Comparison of ENCODE assay signal across 11 mouse cellular contexts in genomic region chr13:48018606-48019005, GRCm38 (mm10).
DNase-seq lines count a peak whose midpoint lies in the region.
"Had no signal": no experiment of that assay in that cellular context is flagged by ENCODE, and none has a peak within 500 bp of the region (broad histone marks: within the 10 kb centered on the region; RNA-seq: fewer than 3 reads in every experiment).

No protein-coding gene starts in this region.

- DNase-seq in cerebellum, postnatal 14 days, result peak; percentile 20 to 43
- DNase-seq in cerebellum, adult 9-11 months, result no peak
- DNase-seq in kidney, adult 9 months, result peak; percentile 11
- no peak for DNase-seq in kidney, adult 8-10 months
- peak; percentile 41 for DNase-seq in testis, postnatal 10 days (ENCODE audit: low spot score)
- DNase-seq in testis, postnatal 14 days (ENCODE audit: low spot score), result no peak
- DNase-seq in thymus, postnatal 36 days, result no peak
- no peak for DNase-seq in frontal cortex, postnatal 14 days (ENCODE audit: low spot score in 2 of 2)
- DNase-seq: gastrocnemius, postnatal 14 days; right cerebral cortex, postnatal 25 days; thymus, postnatal 14 days had no signal

Comparison
In these comparisons a context has a peak if more than half of its experiments do, and no peak if none do; other contexts are left out.
1. DNase-seq: peak in cerebellum, postnatal 14 days (2 of 2), kidney, adult 9 months (single experiment) and testis, postnatal 10 days (single experiment); none in cerebellum, adult 9-11 months (single experiment), kidney, adult 8-10 months (0 of 2), testis, postnatal 14 days (single experiment), thymus, postnatal 36 days (0 of 2) and frontal cortex, postnatal 14 days (0 of 2).